Mouse (Mus musculus) liver, embryonic 14.5 days (tissue): ENCODE data around the gene Atp6v1g1.

ENCODE experiments used
- CTCF ChIP-seq: IDR thresholded peaks from 2 replicates; pipeline ENCODE4 v1.5.1; 2016; ENCODE audit warnings: antibody characterized with exemption, low read depth, control low read depth
- EP300 ChIP-seq: IDR thresholded peaks from 2 replicates; pipeline ENCODE4 v1.6.1; 2016; ENCODE audit warnings: antibody characterized with exemption, low read depth

DNA sequence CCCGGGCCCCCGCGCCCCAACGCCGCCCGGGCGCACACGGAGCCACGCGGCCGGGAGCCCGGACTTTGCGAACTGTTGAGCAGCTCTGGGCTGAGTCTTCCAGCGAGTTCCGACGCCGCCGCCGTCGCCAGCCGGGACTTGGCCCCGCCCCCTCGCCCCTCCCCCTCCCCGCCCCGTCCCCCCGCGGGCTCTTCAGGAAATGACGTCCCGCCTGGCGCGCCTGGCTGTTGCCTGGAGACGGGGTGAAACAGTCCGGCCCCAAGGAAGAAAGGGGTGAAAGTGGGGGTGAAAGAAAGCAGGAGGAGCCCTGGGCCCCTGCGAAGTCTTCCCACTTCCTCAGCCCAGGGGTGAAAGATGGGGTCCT lies 48.7 kb upstream of the Atp6v1g1 start, which contains the start of gene Whrn:
- TF ChIP-seq CTCF (no peak), EP300 (no peak)
